Mouse (Mus musculus) cerebellum, adult 2 months (tissue): Measurements from ENCODE around the gene 3110040N11Rik. TPM values are rescaled to one million over a fixed set of nuclear protein-coding genes. Genes with fewer than 3 reads are reported as not detected.
A peak's percentile ranks its signal among the peaks of the same experiment; 100 is the strongest.
"Not testable (repeated sequence)": the region's sequence is repeated elsewhere in the genome, so short reads cannot be mapped to it uniquely, and the experiment has no call there.

Source experiments
- DNase-seq, 2 experiments: peaks; one replicate each; pipeline ENCODE4 v3.0.0; 2021
- H3K27ac ChIP-seq: fragments of 200-500 bp; 2 replicates; pipeline ENCODE4 v1.5.1; 2012; ENCODE audit warnings: low read length, control low read depth, inconsistent platforms; ENCODE audit not compliant: insufficient read depth
- H3K27me3 ChIP-seq: fragments of 200-500 bp; 2 replicates; pipeline ENCODE4 v1.6.1; 2012; ENCODE audit warnings: inconsistent platforms, mild to moderate bottlenecking, low read length, moderate library complexity; ENCODE audit not compliant: control insufficient read depth, insufficient read depth
- H3K4me1 ChIP-seq: fragments of 200-500 bp; 2 replicates; pipeline ENCODE4 v1.6.1; 2011; ENCODE audit warnings: low read length; ENCODE audit not compliant: control insufficient read depth, insufficient read depth
- H3K4me3 ChIP-seq: fragments of 200-500 bp; replicated peaks from 2 replicates; pipeline ENCODE3; 2011; ENCODE audit warnings: mild to moderate bottlenecking, low read depth, low read length, control low read depth; ENCODE audit not compliant: insufficient read depth
- CTCF ChIP-seq: fragments of 200-500 bp; IDR thresholded peaks from 2 replicates; pipeline ENCODE4 v1.5.1; 2011; ENCODE audit warnings: low read depth, mild to moderate bottlenecking, control low read depth, low read length, moderate library complexity, borderline replicate concordance; ENCODE audit not compliant: insufficient read depth
- POLR2A ChIP-seq: fragments of 200-500 bp; IDR thresholded peaks from 2 replicates; pipeline ENCODE4 v1.6.1; 2011; ENCODE audit warnings: low read length, control low read depth, borderline replicate concordance; ENCODE audit not compliant: insufficient read depth
- WGBS: fragments of 180-500 bp; shearing (Covaris S2); methylation state at CpG from one replicate; pipeline ENCODE4 v1.1.7; 2018; 5-methylcytosine and 5-hydroxymethylcytosine counted together
- polyA plus RNA-seq: library from polyadenylated mRNA; depleted of rRNA; stranded (reverse); fragments of >200 nt; gene quantifications from 2 replicates; pipeline ENCODE4 v1.2.3, GENCODE M21; 2012; rRNA removed

The 3110040N11Rik gene
- 26.5 and 27.0 TPM in 2 replicates for polyA plus RNA-seq

- Histone ChIP-seq H3K27ac (peak within 1 kb of the TSS; percentile 92), H3K27me3 (no peaks in the 10 kb centered on the region), H3K4me1 (peaks cover 5% of the 10 kb centered on the region), H3K4me3 (peak within 1 kb of the TSS; percentile 85)
- TF ChIP-seq POLR2A (peak; percentile 95), CTCF (peak; percentile 59)
- WGBS = under 1% methylated on average over 38 of the region's 38 CpGs
- DNase-seq = peak; percentile 88 to 89
These were observed at the start of gene 3110040N11Rik for GRCm38 (mm10) chr7:81789095-81789757. Gene 3110040N11Rik (minus strand): TSS chr7:81789478.

- 82% methylated on average over 5 of the region's 5 CpGs for WGBS
- not testable (repeated sequence) for DNase-seq
These were observed 48.5 kb upstream of the 3110040N11Rik start for GRCm38 (mm10) chr7:81837771-81838170.

GRCm38 (mm10) chr7:81835430-81835829 lies 46.2 kb upstream of the 3110040N11Rik start:
- H3K4me1 ChIP-seq = no peaks in the 10 kb centered on the region
- WGBS = 91% methylated on average over 5 of the region's 5 CpGs
- H3K27me3 ChIP-seq = peaks cover 2% of the 10 kb centered on the region; the same call in 1 of the 2 replicates
- TF ChIP-seq POLR2A = no peak
- no peak for TF ChIP-seq CTCF
- H3K27ac ChIP-seq = no peak overlapping the region
- no peak for DNase-seq
- no peak overlapping the region for H3K4me3 ChIP-seq

More at GRCm38 (mm10) chr7:81837771-81838170, 48.5 kb upstream of the 3110040N11Rik start:
- not testable (repeated sequence) for H3K27me3 ChIP-seq, H3K27ac ChIP-seq, H3K4me3 ChIP-seq, H3K4me1 ChIP-seq

- Histone ChIP-seq H3K4me1 (no peaks in the 10 kb centered on the region), H3K4me3 (no peak overlapping the region), H3K27ac (no peak overlapping the region), H3K27me3 (peaks cover 2% of the 10 kb centered on the region; the same call in 1 of the 2 replicates)
- no peak for DNase-seq
- TF ChIP-seq CTCF = no peak
- no peak for TF ChIP-seq POLR2A
These were observed 45.6 kb upstream of the 3110040N11Rik start for GRCm38 (mm10) chr7:81834847-81835246.

- Histone ChIP-seq H3K4me3 (peak within 1 kb of the TSS; percentile 58), H3K27me3 (no peaks in the 10 kb centered on the region; the same call in 1 of the 2 replicates), H3K4me1 (no peaks in the 10 kb centered on the region), H3K27ac (no peak within 1 kb of the TSS)
- DNase-seq = peak in 1 of 2 experiments; percentile 68
- TF ChIP-seq POLR2A (no peak), CTCF (no peak)
- WGBS = 2% methylated on average over 58 of the region's 58 CpGs
These were observed 40.2 kb upstream of the 3110040N11Rik start, which contains the start of gene Btbd1 for GRCm38 (mm10) chr7:81829379-81829894. Gene Btbd1 (minus strand): TSS chr7:81829431.

- TF ChIP-seq POLR2A (no peak), CTCF (no peak)
- WGBS = under 1% methylated on average over 88 of the region's 91 CpGs
- Histone ChIP-seq H3K4me3 (peak overlapping the region; percentile 58), H3K4me1 (no peaks in the 10 kb centered on the region), H3K27ac (no peak overlapping the region), H3K27me3 (no peaks in the 10 kb centered on the region; the same call in 1 of the 2 replicates)
- peak; percentile 28 to 65 for DNase-seq
These were observed 39.6 kb upstream of the 3110040N11Rik start for GRCm38 (mm10) chr7:81828681-81829378.

GRCm38 (mm10) chr7:81827806-81828667 lies 38.8 kb upstream of the 3110040N11Rik start:
- TF ChIP-seq POLR2A = no peak
- no peak for TF ChIP-seq CTCF
- DNase-seq = peak in 1 of 2 experiments; percentile 5
- no peaks in the 10 kb centered on the region for H3K4me1 ChIP-seq
- no peak overlapping the region for H3K27ac ChIP-seq
- peak overlapping the region; percentile 58 for H3K4me3 ChIP-seq
- WGBS = 39% methylated on average over 17 of the region's 17 CpGs
- H3K27me3 ChIP-seq = no peaks in the 10 kb centered on the region; the same call in 1 of the 2 replicates
